Mouse (Mus musculus): ENCODE results near the gene Eif3d. TPM values are rescaled to one million over a fixed set of nuclear protein-coding genes. Genes with fewer than 3 reads are reported as not detected.

Gene Eif3d
- total RNA-seq, 2 experiments from 2014 or later = 313 to 357 TPM

- ATAC-seq (replicated peaks; ENCODE audit: low FRiP score, low TSS enrichment, poor library complexity, severe bottlenecking) = 0 out of 2 replicates have a peak, but pooled peaks have one; percentile 11
These were observed 14.9 kb downstream of the Eif3d start for GRCm38 (mm10) chr15:77955440-77956403.

GRCm38 (mm10) chr15:77954362-77954761, 16.3 kb downstream of the Eif3d start:
- no peak for ATAC-seq (replicated peaks; ENCODE audit: low FRiP score, low TSS enrichment, poor library complexity, severe bottlenecking)

- no peak for ATAC-seq (replicated peaks; ENCODE audit: low FRiP score, low TSS enrichment, poor library complexity, severe bottlenecking)
These were observed 17.7 kb downstream of the Eif3d start for GRCm38 (mm10) chr15:77952921-77953320.

DNA sequence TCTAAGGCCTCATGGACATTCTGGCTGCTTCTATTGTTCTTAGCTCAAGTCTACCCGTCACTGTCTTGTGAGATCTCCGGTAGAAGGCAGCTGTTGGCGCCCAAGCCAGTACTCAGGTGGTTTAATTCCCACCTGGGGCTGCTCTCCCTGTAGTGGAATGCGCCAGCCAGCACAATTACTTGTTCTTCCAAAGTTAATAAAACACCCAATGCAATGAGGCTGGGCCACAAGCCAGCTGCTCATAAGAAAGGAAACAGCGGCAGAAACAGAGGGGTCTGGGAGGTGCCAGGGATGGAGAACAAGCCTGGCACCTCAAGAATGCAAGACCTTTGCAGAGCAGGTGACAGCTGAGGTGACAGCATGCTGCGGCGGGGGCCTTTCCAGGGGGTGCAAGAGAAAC, 21.6 kb downstream of the Eif3d start:
- no peak for ATAC-seq (replicated peaks; ENCODE audit: low FRiP score, low TSS enrichment, poor library complexity, severe bottlenecking)

GRCm38 (mm10) chr15:77945711-77946110, 24.9 kb downstream of the Eif3d start:
- ATAC-seq (replicated peaks; ENCODE audit: low FRiP score, low TSS enrichment, poor library complexity, severe bottlenecking) = peak; percentile 47

GRCm38 (mm10) chr15:77941563-77941962, 29.1 kb downstream of the Eif3d start:
- ATAC-seq (replicated peaks; ENCODE audit: low FRiP score, low TSS enrichment, poor library complexity, severe bottlenecking) = no peak

GRCm38 (mm10) chr15:77938516-77938915, 32.1 kb downstream of the Eif3d start:
- no peak for ATAC-seq (replicated peaks; ENCODE audit: low FRiP score, low TSS enrichment, poor library complexity, severe bottlenecking)

DNA sequence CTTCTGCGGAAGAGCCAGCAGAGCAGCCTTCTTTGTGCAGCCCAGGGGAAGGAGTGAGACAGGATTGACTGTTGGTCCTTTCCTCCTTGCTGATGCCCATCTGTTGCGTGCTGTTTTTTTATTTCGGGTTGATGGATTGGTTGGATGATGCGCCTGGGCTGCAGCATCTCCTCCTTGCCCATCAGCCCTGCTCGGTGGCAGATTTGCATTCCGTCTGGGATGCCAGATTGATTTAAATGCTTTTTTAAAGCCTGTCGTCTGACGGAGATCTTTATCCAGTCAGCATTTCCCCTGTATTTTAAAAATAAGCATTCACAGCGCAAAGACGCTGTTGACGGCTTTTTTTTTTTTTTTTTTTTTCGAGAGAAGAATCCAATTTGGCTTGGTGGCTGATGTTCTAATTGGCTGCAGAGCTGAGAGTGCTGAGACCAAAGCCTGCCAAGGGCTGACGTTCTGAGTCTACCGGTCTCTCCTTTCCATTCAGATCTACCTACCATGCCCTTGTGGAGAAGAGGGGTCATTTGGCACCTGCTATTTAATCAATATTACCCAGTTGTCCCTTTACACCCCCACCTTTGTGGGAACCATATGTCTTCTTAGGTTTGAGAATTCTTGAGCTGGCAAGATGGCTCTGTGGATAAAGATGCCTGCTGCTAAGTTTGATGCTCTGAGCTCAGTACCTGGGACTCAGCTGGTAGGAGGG, 34.8 kb downstream of the Eif3d start:
- no peak for ATAC-seq (replicated peaks; ENCODE audit: low FRiP score, low TSS enrichment, poor library complexity, severe bottlenecking)

DNA sequence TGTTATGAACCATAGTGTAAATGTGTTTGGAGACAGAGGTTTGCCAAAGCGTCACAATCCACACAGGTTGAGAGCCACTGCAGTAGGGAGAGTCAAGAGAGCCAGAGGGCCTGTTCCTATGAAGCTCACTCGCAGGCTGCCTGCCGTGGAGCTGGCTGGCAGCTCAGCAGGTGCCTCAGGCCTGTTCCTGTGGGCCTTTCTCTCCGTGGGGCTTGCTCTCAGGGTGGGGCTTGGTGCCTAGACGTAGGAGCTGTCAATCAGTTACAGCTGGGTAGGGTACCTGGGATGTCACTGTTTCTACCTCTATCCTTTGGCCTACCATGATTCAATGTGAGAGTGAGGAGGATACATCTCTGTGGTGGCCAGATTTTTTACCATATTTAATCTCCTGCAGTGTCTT, 35.6 kb downstream of the Eif3d start:
- ATAC-seq (replicated peaks; ENCODE audit: low FRiP score, low TSS enrichment, poor library complexity, severe bottlenecking) = no peak

- ATAC-seq (replicated peaks; ENCODE audit: low FRiP score, low TSS enrichment, poor library complexity, severe bottlenecking) = no peak
These were observed 36.3 kb downstream of the Eif3d start for GRCm38 (mm10) chr15:77934326-77934725.

DNA sequence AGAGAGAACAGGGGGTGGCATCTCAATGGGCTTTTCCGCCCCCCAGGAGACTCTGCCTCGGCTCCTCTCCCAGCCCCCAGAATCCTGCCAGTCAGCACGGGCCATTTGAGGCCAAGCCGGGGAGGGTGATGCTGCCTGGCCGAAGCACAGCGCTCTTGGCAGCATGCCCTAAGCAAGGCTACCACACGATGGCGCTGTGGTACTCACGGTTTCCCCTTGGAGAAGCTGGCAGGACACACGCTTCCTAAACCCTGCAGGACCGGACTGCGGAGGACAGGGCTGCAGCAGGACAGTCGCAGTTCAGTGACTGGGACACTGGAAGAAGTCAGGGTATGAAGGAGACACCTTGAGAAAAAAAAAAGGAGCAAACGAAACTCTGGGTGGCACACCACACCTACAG, 36.8 kb downstream of the Eif3d start:
- peak; percentile 36; the same call in 1 of the 2 replicates for ATAC-seq (replicated peaks; ENCODE audit: low FRiP score, low TSS enrichment, poor library complexity, severe bottlenecking)

DNA sequence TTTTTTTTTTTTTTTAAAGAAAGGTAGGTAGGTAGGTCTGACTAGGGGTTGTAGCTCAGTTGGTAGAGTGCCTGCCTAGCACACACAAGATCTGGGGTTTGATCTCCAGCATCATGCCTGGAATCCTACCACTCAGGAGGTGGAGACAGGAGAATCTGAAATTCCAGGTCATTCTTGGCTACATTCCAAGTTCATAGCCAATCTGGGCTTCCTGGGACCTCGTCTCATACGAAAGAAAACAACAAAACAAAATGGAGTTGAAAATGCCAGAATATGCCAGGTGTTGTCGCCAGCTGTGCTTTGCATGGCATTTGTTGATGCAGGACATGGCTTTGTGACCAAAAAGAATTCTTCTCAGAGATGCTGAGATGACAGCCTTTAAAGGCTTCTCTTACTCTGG, 37.4 kb downstream of the Eif3d start:
- ATAC-seq (replicated peaks; ENCODE audit: low FRiP score, low TSS enrichment, poor library complexity, severe bottlenecking) = no peak

- peak; percentile 46 for ATAC-seq (replicated peaks; ENCODE audit: low FRiP score, low TSS enrichment, poor library complexity, severe bottlenecking)
These were observed 39.0 kb downstream of the Eif3d start for GRCm38 (mm10) chr15:77931689-77932016.

DNA sequence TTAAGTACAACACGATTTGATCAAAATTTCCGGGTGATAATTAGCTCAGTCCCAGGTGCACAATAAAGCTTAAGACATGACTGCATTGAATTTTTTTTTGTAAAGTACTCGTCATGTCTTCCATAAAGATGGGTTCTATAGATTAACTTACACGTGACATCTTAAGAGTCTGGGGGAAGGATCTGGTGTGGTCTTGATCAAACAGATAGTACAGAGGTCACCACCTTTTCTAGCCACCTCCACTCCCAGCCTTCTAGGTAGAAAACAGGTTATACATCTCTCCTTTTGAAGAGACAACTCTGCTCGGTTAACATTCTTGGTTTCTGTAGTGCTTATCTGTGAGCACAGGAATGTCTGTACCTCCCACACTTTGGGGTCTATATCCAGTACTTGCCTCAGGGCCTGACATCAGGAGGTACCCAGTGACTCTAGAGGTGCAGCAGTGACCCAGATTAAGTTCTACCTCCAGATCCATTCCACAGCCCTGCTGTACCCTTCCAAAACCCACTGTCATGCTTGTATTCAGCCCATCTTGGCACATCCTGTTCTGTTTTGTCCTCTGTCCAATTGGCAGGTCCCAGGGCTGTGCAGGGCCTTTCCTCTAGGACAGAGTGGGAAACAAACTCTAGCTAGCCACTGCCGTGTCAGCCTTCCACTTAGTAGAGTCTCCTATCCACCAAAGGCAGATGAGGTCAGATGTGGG, 39.5 kb downstream of the Eif3d start:
- peak; percentile 14 for ATAC-seq (replicated peaks; ENCODE audit: low FRiP score, low TSS enrichment, poor library complexity, severe bottlenecking)

DNA sequence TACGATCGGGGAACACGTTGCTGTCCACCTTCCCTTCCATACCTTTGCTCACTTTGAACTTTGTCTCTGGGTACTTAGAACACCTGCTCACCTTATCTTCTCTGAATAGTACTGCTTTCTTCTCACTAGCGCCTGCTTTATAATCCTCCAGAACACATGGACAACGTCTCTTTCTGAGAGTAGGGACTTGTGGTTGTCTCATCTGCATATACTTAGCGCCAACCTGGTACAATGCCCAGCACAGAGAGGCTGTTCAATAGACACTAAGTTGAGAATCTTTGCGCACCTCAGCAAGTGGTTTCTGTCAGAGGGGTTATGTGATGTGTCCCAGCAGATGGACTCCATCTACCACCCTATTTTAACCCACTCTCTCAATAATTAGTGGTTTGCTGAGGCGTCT, 40.8 kb downstream of the Eif3d start:
- no peak for ATAC-seq (replicated peaks; ENCODE audit: low FRiP score, low TSS enrichment, poor library complexity, severe bottlenecking)

DNA sequence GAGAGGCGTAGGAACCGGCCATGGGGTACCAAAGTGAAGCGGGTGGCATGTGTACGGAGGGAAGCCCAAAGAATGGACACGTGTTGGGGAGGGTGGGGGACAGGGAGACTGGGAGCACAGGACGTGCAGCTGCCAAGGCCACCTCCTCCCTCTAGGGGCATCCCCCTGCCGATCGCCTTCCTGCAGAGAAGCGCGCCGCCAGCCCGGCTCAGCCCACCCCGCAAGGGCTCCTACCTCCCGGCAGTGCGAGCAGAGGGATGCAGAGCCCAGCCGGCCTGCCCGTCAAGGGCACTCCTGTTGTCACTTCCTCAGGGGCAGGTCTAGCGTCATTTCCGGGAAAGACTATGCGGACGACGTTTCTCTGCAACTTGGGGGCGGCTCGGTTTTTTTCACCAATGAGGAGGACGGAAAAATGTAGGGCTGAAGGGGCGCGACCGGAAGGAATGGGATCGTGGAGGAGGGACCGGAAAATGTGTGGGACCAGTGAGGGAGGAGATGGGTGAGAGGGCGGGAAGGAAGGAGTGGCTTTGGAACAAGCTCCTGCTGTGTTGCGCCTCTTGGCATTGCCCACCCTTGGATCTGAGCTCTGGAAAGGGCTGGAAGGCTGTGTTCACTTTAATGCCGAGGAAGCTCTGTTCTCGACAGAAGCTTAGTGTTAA, 41.8 kb downstream of the Eif3d start, which contains the start of gene Txn2:
TSS of gene Txn2 (minus strand) at position 334 of the 659 bp plus-strand sequence.
- peak; percentile 82 for ATAC-seq (replicated peaks; ENCODE audit: low FRiP score, low TSS enrichment, poor library complexity, severe bottlenecking)

DNA sequence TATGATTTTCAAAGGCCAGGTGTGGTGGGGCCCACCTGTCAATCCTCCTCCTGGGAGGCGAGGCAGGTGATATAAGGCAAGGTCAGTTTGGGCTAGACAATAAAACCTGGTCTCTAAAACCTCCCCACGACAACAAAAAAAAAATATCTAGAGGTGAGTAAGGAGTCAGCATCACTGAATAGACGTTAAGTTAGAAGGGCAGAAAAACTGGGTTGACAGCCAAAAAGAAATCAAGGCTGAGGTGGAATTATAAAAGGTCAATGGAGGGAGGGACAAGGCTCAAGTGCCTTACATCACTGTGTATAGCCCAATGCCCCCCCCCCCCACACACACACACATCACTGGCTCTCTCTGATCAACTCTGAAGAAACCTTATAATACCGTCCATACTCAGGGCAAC, 42.5 kb downstream of the Eif3d start:
- no peak for ATAC-seq (replicated peaks; ENCODE audit: low FRiP score, low TSS enrichment, poor library complexity, severe bottlenecking)

DNA sequence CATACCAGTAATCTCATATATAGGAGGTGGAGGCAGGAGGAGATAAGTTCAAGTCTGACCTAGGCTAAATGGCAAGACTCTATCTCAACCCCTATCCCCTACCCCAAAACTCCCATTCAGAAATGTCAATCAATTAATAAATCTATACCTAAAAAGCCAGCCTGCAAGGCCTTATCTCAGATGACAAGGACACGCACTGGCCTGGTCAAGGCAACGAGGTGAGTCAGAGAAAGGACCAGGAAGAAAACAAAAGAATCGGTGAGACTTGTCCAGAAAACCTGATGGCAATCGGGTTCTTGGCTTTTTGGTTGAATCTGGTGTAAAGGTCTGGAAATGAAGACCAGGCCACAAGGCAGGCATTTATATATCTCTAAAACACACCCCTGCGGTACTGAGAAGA, 43.7 kb downstream of the Eif3d start:
- ATAC-seq (replicated peaks; ENCODE audit: low FRiP score, low TSS enrichment, poor library complexity, severe bottlenecking) = no peak

DNA sequence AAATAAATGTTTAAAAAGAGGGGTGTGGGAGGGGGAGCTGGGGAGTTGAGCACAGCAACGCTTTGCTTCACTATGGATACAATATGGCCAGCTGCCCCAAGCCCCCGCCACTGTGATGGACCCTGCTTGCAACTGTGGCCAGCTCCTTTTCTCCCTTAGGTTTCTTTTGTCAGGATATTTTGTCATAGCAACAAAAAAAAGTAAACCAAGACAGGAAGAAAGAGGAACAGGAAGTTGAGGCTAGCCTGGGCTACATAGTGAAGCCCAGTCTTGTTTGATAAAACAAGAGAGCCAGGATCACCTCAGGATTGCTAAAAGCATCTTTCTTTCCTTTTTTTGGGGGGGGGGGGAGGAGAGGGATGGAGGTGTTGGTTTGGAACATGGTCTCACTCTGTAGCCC, 45.4 kb downstream of the Eif3d start:
- ATAC-seq (replicated peaks; ENCODE audit: low FRiP score, low TSS enrichment, poor library complexity, severe bottlenecking) = no peak

Data from megakaryocyte-erythroid progenitor cell, adult 5-6 weeks (primary cell).